Mouse (Mus musculus) heart, adult 2 months (tissue): ENCODE results near the gene Dtl. TPM values are rescaled to one million over a fixed set of nuclear protein-coding genes. Genes with fewer than 3 reads are reported as not detected.
A peak's percentile ranks its signal among the peaks of the same experiment; 100 is the strongest.

Source experiments
- DNase-seq, 2 experiments: peaks; one replicate each; pipeline ENCODE4 v3.0.0; 2021
- H3K27ac ChIP-seq: fragments of 200-600 bp; 2 replicates; pipeline ENCODE4 v1.8.1; 2022
- H3K27me3 ChIP-seq: fragments of 200-500 bp; 2 replicates; pipeline ENCODE4 v1.6.1; 2012; ENCODE audit warnings: mild to moderate bottlenecking, low read length, inconsistent platforms, mixed read lengths; ENCODE audit not compliant: control insufficient read depth, insufficient read depth
- H3K36me3 ChIP-seq: fragments of 200-500 bp; 2 replicates; pipeline ENCODE4 v1.6.1; 2012; ENCODE audit warnings: low read length, inconsistent platforms; ENCODE audit not compliant: control insufficient read depth, insufficient read depth
- H3K4me1 ChIP-seq: fragments of 200-500 bp; 2 replicates; pipeline ENCODE4 v1.6.1; 2011; ENCODE audit warnings: low read length; ENCODE audit not compliant: control insufficient read depth, insufficient read depth
- H3K4me3 ChIP-seq: fragments of 200-600 bp; 2 replicates; pipeline ENCODE4 v1.8.1; 2022
- H3K79me2 ChIP-seq: fragments of 200-500 bp; replicated peaks from 2 replicates; pipeline ENCODE4 v1.6.1; 2012; ENCODE audit warnings: mild to moderate bottlenecking, inconsistent platforms, low read length, moderate library complexity, mixed read lengths; ENCODE audit not compliant: control insufficient read depth, insufficient read depth
- H3K9ac ChIP-seq: fragments of 200-500 bp; 2 replicates; pipeline ENCODE4 v1.6.1; 2012; ENCODE audit warnings: low read depth, mild to moderate bottlenecking, control low read depth, inconsistent platforms, low read length, mixed read lengths
- CTCF ChIP-seq: fragments of 200-600 bp; IDR thresholded peaks from 2 replicates; pipeline ENCODE4 v1.8.1; 2022; ENCODE audit warnings: antibody characterized with exemption, mild to moderate bottlenecking, moderate library complexity
- EP300 ChIP-seq: fragments of 200-500 bp; IDR thresholded peaks from 2 replicates; pipeline ENCODE4 v1.6.1; 2011; ENCODE audit warnings: low read depth, low read length, control low read depth; ENCODE audit not compliant: insufficient read depth
- POLR2A ChIP-seq: fragments of 200-500 bp; IDR thresholded peaks from 2 replicates; pipeline ENCODE4 v1.6.1; 2011; ENCODE audit warnings: mild to moderate bottlenecking, low read depth, low read length, control low read depth; ENCODE audit not compliant: insufficient read depth
- WGBS: fragments of 180-500 bp; shearing (Covaris S2); methylation state at CpG from one replicate; pipeline ENCODE4 v1.1.7; 2018; 5-methylcytosine and 5-hydroxymethylcytosine counted together
- intact Hi-C: fragments of 180-260 bp; cut with DNase I; formaldehyde crosslinking; loops from one replicate; pipeline ENCODE4 v1.15.1; 2025
- polyA plus RNA-seq: library from polyadenylated mRNA; depleted of rRNA; stranded (reverse); fragments of >200 nt; gene quantifications from 2 replicates; pipeline ENCODE4 v1.2.3, GENCODE M21; 2012
- total RNA-seq, 2 experiments: library from RNA; stranded (reverse); gene quantifications; 2 replicates each; pipeline ENCODE4 v1.2.3; 2021

Dtl gene
- total and polyA plus RNA-seq, 3 experiments: 0.06 to 0.27 (median 0.16) TPM

DNA sequence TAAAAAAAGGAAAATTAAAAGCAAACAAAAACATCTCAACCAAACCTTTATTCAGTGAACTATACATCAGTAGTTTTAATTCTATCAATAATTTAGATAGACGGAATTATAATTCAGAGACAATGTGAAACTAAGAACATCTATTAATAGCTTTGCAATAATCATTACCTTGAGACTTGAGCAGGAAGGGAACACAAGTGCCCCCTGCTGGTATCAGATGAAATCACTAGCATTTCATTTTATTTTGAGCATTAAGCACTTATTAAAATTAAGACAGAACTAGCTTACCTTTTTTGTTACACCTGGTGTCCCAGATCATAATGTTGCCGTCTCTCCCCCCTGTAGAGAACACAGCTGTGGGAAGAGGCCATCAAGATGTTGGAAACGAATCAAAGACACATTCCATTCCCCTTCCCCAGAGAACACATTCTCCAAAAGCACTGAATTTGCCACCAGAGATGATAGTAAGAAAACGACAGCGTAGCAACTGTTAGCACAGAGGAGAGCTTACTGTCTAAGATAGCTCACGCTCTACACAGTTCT, 12.4 kb downstream of the Dtl start:
- H3K4me1 ChIP-seq: peaks cover 3% of the 10 kb centered on the region
- peak in 1 of 2 experiments; percentile 31 for DNase-seq
- peak; percentile 95 for TF ChIP-seq CTCF
- TF ChIP-seq POLR2A: no peak
- TF ChIP-seq EP300: no peak
- H3K27ac ChIP-seq: no peak overlapping the region
- H3K36me3 ChIP-seq: no peaks in the 10 kb centered on the region; the same call in 1 of the 2 replicates
- intact Hi-C loops: loop anchor here (1.0 to 5.0 kb wide), 3 partner anchors 211 to 381 kb away; no protein-coding TSS in a partner anchor
- no peaks in the 10 kb centered on the region for H3K79me2 ChIP-seq
- no peak overlapping the region for H3K4me3 ChIP-seq
- H3K9ac ChIP-seq: no peak overlapping the region
- 26% methylated on average over 6 of the region's 6 CpGs for WGBS
- H3K27me3 ChIP-seq: no peaks in the 10 kb centered on the region

GRCm38 (mm10) chr1:191559779-191560178, 15.6 kb downstream of the Dtl start:
- Histone ChIP-seq H3K27me3 (no peaks in the 10 kb centered on the region), H3K4me1 (peaks cover 6% of the 10 kb centered on the region), H3K79me2 (no peaks in the 10 kb centered on the region), H3K36me3 (peaks cover 4% of the 10 kb centered on the region; the same call in 1 of the 2 replicates), H3K9ac (no peak overlapping the region), H3K27ac (no peak overlapping the region), H3K4me3 (no peak overlapping the region)
- intact Hi-C loops: loop anchor here (5.0 kb wide), 3 partner anchors 67 to 377 kb away; no protein-coding TSS in a partner anchor
- peak in 1 of 2 experiments; percentile 24 for DNase-seq
- WGBS: 49% methylated on average over 5 of the region's 5 CpGs
- no peak for TF ChIP-seq EP300
- TF ChIP-seq CTCF: no peak
- TF ChIP-seq POLR2A: no peak

GRCm38 (mm10) chr1:191557109-191557508, 18.2 kb downstream of the Dtl start:
- no peak overlapping the region for H3K4me3 ChIP-seq
- H3K27ac ChIP-seq: no peak overlapping the region
- WGBS: 42% methylated on average over 8 of the region's 8 CpGs
- DNase-seq: peak in 1 of 2 experiments; percentile 21
- H3K36me3 ChIP-seq: peaks cover 4% of the 10 kb centered on the region; the same call in 1 of the 2 replicates
- no peak overlapping the region for H3K9ac ChIP-seq
- no peaks in the 10 kb centered on the region for H3K79me2 ChIP-seq
- H3K27me3 ChIP-seq: no peaks in the 10 kb centered on the region
- peaks cover 5% of the 10 kb centered on the region for H3K4me1 ChIP-seq
- intact Hi-C loops: loop anchor here (5.0 kb wide), 1 partner anchor 65 kb away; no protein-coding TSS in a partner anchor
- peak; percentile 72; the same call in 1 of the 2 replicates for TF ChIP-seq EP300
- no peak for TF ChIP-seq CTCF

- H3K27me3 ChIP-seq: no peaks in the 10 kb centered on the region
- WGBS: 39% methylated on average over 4 of the region's 4 CpGs
- H3K4me1 ChIP-seq: no peaks in the 10 kb centered on the region
- no peak for DNase-seq
- H3K36me3 ChIP-seq: peaks cover 2% of the 10 kb centered on the region; the same call in 1 of the 2 replicates
- no peak overlapping the region for H3K4me3 ChIP-seq
- no peak overlapping the region for H3K9ac ChIP-seq
- peak; percentile 41; the same call in 1 of the 2 replicates for TF ChIP-seq EP300
- no peak for TF ChIP-seq POLR2A
- H3K27ac ChIP-seq: peak overlapping the region; percentile 58
- no peaks in the 10 kb centered on the region for H3K79me2 ChIP-seq
- intact Hi-C loops: no loop called here
Measured at GRCm38 (mm10) chr1:191550786-191551185, 24.6 kb downstream of the Dtl start.

DNA sequence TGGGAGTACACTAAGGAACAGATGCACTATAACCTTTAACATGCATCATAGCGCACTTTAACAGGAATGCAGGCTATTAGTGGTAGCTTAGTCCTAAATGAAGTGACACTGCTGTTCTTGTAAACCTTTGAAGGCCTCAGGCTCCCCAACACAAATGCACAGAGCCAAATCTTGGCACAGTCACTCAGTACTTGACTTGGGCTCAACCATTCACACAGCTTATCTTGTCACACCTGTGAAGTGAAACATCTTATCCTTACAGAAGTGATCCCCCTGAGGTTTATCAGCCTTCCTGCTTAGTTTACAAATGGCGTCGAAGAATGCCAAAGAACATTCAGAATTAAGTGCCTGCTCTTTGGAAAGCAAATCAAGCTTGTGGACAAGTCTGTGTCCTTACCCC, 31.6 kb downstream of the Dtl start:
- H3K4me3 ChIP-seq: no peak overlapping the region
- no peak for TF ChIP-seq CTCF
- TF ChIP-seq EP300: no peak
- no peak for TF ChIP-seq POLR2A
- H3K79me2 ChIP-seq: no peaks in the 10 kb centered on the region
- intact Hi-C loops: no loop called here
- no peak for DNase-seq
- no peaks in the 10 kb centered on the region for H3K36me3 ChIP-seq
- no peaks in the 10 kb centered on the region; the same call in 1 of the 2 replicates for H3K4me1 ChIP-seq
- no peak overlapping the region for H3K9ac ChIP-seq
- no peaks in the 10 kb centered on the region for H3K27me3 ChIP-seq
- 46% methylated on average over 3 of the region's 3 CpGs for WGBS
- H3K27ac ChIP-seq: no peak overlapping the region

- Histone ChIP-seq H3K36me3 (no peaks in the 10 kb centered on the region), H3K9ac (no peak overlapping the region), H3K27ac (no peak overlapping the region), H3K79me2 (no peaks in the 10 kb centered on the region), H3K4me1 (no peaks in the 10 kb centered on the region; the same call in 1 of the 2 replicates), H3K4me3 (no peak overlapping the region), H3K27me3 (no peaks in the 10 kb centered on the region)
- intact Hi-C loops: no loop called here
- no peak for DNase-seq
- 79% methylated on average over 4 of the region's 4 CpGs for WGBS
- TF ChIP-seq CTCF: no peak
- TF ChIP-seq EP300: no peak
- TF ChIP-seq POLR2A: no peak
Measured at GRCm38 (mm10) chr1:191541619-191542018, 33.7 kb downstream of the Dtl start.
